Mouse (Mus musculus) kidney, postnatal 0 days (tissue): ENCODE results near the gene Bag1. TPM values are rescaled to one million over a fixed set of nuclear protein-coding genes. Genes with fewer than 3 reads are reported as not detected.

Experiments
- ATAC-seq: fragments of 200-750 bp; cut with Nextera tagmentation; replicated peaks from 2 replicates; pipeline ENCODE4 v1.8.0; 2017; ENCODE audit warnings: low read depth, moderate number of reproducible peaks, moderate TSS enrichment, moderate library complexity; ENCODE audit not compliant: low FRiP score
- DNase-seq: peaks from one replicate; pipeline ENCODE4 v3.0.0-alpha.2; 2016; ENCODE audit warnings: low spot score
- H3K27ac ChIP-seq: fragments of 300-500 bp; sonication (generic); 2 replicates; pipeline ENCODE4 v1.5.1; 2014; ENCODE audit warnings: mild to moderate bottlenecking
- H3K27me3 ChIP-seq: fragments of 300-500 bp; sonication (generic); 2 replicates; pipeline ENCODE4 v1.6.1; 2014; ENCODE audit warnings: low read length, mixed read lengths; ENCODE audit not compliant: insufficient read depth
- H3K36me3 ChIP-seq: fragments of 300-500 bp; sonication (generic); 2 replicates; pipeline ENCODE4 v1.6.1; 2014; ENCODE audit warnings: low read length, mixed read lengths; ENCODE audit not compliant: insufficient read depth
- H3K4me1 ChIP-seq: fragments of 300-500 bp; sonication (generic); replicated peaks from 2 replicates; pipeline ENCODE4 v1.6.1; 2014; ENCODE audit warnings: antibody characterized with exemption, low read length, mixed read lengths; ENCODE audit not compliant: insufficient read depth
- H3K4me2 ChIP-seq: fragments of 300-500 bp; sonication (generic); 2 replicates; pipeline ENCODE4 v1.6.1; 2014; ENCODE audit warnings: mild to moderate bottlenecking, low read length, moderate library complexity, mixed read lengths
- H3K4me3 ChIP-seq: fragments of 300-500 bp; sonication (generic); replicated peaks from 2 replicates; pipeline ENCODE4 v1.5.1; 2014; ENCODE audit warnings: low read depth, low read length
- H3K9ac ChIP-seq: fragments of 300-500 bp; sonication (generic); 2 replicates; pipeline ENCODE4 v1.6.1; 2014; ENCODE audit warnings: low read depth, low read length
- H3K9me3 ChIP-seq: fragments of 300-500 bp; sonication (generic); replicated peaks from 2 replicates; pipeline ENCODE4 v1.6.1; 2016; ENCODE audit warnings: low read length, inconsistent platforms, mixed read lengths
- CTCF ChIP-seq: IDR thresholded peaks from 2 replicates; pipeline ENCODE4 v1.5.1; 2016; ENCODE audit warnings: antibody characterized with exemption, low read depth, mild to moderate bottlenecking, moderate library complexity
- WGBS: fragments of 180-500 bp; shearing (Covaris S2); extraction: QIAGEN DNeasy Blood & Tissue Kit; methylation state at CpG from one replicate; pipeline ENCODE4 v1.1.7; 2014; 5-methylcytosine and 5-hydroxymethylcytosine counted together
- polyA plus RNA-seq: library from polyadenylated mRNA; unstranded; fragments of >200 nt; fragmentation: Nextera tagmentation; extraction: Ambion mirVana; gene quantifications from 2 replicates; pipeline ENCODE4 v1.2.1, GENCODE M21; 2015

The Bag1 gene
- polyA plus RNA-seq, 1 experiment from 2014 or later, result 295 TPM

- no peaks in the 10 kb centered on the region for H3K9me3 ChIP-seq
- H3K4me1 ChIP-seq, result no peaks in the 10 kb centered on the region
- H3K9ac ChIP-seq, result no peak overlapping the region
- no peak overlapping the region for H3K27ac ChIP-seq
- no peaks in the 10 kb centered on the region for H3K27me3 ChIP-seq
- no peaks in the 10 kb centered on the region for H3K36me3 ChIP-seq
- ATAC-seq, result no peak
- no peak overlapping the region for H3K4me2 ChIP-seq
- no peak for DNase-seq
- H3K4me3 ChIP-seq, result no peak overlapping the region
- no peak for TF ChIP-seq CTCF
Observed at GRCm38 (mm10) chr4:40914287-40914867, 33.7 kb downstream of the Bag1 start.

DNA sequence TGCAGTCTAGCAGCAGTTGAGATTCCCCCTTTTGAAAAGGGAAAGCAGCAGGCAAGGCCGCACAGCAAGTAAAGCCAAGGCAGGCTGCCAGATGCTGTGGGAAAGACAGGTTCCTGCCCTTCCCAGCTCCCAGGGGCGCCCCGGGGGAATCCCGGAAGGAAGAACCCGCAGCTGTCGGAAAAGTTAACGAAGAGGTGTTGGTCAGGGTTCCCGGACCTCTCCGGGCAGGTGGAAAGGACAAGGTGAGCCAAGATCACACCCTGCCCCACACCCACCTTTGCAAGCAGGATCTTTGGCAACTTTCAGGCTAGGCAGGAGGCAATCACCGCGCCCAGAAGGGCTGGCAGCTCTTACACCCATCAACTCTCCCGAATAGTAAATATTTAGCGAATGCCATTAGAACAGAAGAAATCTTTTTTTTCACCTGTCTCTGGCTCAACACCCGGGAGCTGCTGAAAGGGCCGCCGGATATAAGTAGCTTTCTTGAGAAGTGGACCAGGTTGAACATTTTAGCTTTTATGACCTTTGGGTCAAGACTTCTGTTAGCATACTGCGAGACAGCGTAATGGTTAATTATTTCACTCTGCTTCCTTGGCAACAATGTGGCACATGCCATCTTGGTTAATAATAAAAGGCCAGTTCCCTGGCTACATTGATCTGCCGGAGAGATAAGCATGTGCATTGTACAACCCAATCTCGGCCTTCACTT is 39.7 kb downstream of the Bag1 start:
- Histone ChIP-seq H3K9me3 (no peaks in the 10 kb centered on the region), H3K9ac (peak overlapping the region; percentile 23; the same call in 1 of the 2 replicates), H3K4me2 (peak overlapping the region; percentile 38), H3K4me1 (no peaks in the 10 kb centered on the region), H3K36me3 (no peaks in the 10 kb centered on the region), H3K4me3 (0 out of 2 replicates have a peak overlapping the region, but pooled peaks have one; percentile 12), H3K27ac (peak overlapping the region; percentile 89), H3K27me3 (no peaks in the 10 kb centered on the region)
- TF ChIP-seq CTCF, result no peak
- peak; percentile 32 for DNase-seq
- peak; percentile 60 for ATAC-seq
- 34% methylated on average over 20 of the region's 20 CpGs for WGBS

- no peak overlapping the region for H3K4me3 ChIP-seq
- H3K9me3 ChIP-seq, result no peaks in the 10 kb centered on the region
- no peak overlapping the region for H3K4me2 ChIP-seq
- H3K9ac ChIP-seq, result no peak overlapping the region
- peak; percentile 86 for DNase-seq
- H3K27ac ChIP-seq, result no peak overlapping the region
- TF ChIP-seq CTCF, result peak; percentile 84
- no peaks in the 10 kb centered on the region for H3K36me3 ChIP-seq
- no peak for ATAC-seq
- no peaks in the 10 kb centered on the region for H3K27me3 ChIP-seq
- 36% methylated on average over 1 of the region's 1 CpGs for WGBS
- no peaks in the 10 kb centered on the region for H3K4me1 ChIP-seq
Observed at GRCm38 (mm10) chr4:40906298-40906697, 41.8 kb downstream of the Bag1 start.

- TF ChIP-seq CTCF, result no peak
- no peak overlapping the region for H3K9ac ChIP-seq
- H3K27ac ChIP-seq, result no peak overlapping the region
- H3K4me3 ChIP-seq, result no peak overlapping the region
- ATAC-seq (no peak), DNase-seq (no peak)
- no peaks in the 10 kb centered on the region for H3K4me1 ChIP-seq
- H3K27me3 ChIP-seq, result no peaks in the 10 kb centered on the region
- WGBS, result 98% methylated on average over 4 of the region's 4 CpGs
- no peak overlapping the region for H3K4me2 ChIP-seq
- H3K36me3 ChIP-seq, result no peaks in the 10 kb centered on the region
- no peaks in the 10 kb centered on the region for H3K9me3 ChIP-seq
Observed at GRCm38 (mm10) chr4:40900612-40901011, 47.5 kb downstream of the Bag1 start.

- 90% methylated on average over 3 of the region's 3 CpGs for WGBS
- no peak for TF ChIP-seq CTCF
- Histone ChIP-seq H3K27me3 (no peaks in the 10 kb centered on the region), H3K36me3 (no peaks in the 10 kb centered on the region), H3K9ac (no peak overlapping the region), H3K4me2 (no peak overlapping the region), H3K9me3 (no peaks in the 10 kb centered on the region), H3K27ac (no peak overlapping the region), H3K4me1 (no peaks in the 10 kb centered on the region), H3K4me3 (no peak overlapping the region)
- DNase-seq (no peak), ATAC-seq (no peak)
Observed at GRCm38 (mm10) chr4:40900071-40900470, 48.0 kb downstream of the Bag1 start.

GRCm38 (mm10) chr4:40899264-40899663 is 48.8 kb downstream of the Bag1 start:
- WGBS, result 73% methylated on average over 2 of the region's 2 CpGs
- TF ChIP-seq CTCF, result no peak
- Histone ChIP-seq H3K4me3 (no peak overlapping the region), H3K9me3 (no peaks in the 10 kb centered on the region), H3K27me3 (no peaks in the 10 kb centered on the region), H3K36me3 (no peaks in the 10 kb centered on the region), H3K27ac (no peak overlapping the region), H3K4me2 (no peak overlapping the region), H3K9ac (no peak overlapping the region), H3K4me1 (no peaks in the 10 kb centered on the region)
- ATAC-seq (no peak), DNase-seq (no peak)
